Mouse (Mus musculus) CH12.LX (cell line): Measurements from ENCODE around the gene Gm28539. TPM values are rescaled to one million over a fixed set of nuclear protein-coding genes. Genes with fewer than 3 reads are reported as not detected.
A peak's percentile ranks its signal among the peaks of the same experiment; 100 is the strongest.
"Not testable (repeated sequence)": the region's sequence is repeated elsewhere in the genome, so short reads cannot be mapped to it uniquely, and the experiment has no call there.

Experiments used
- DNase-seq: peaks from one replicate; pipeline ENCODE4 v3.0.0-alpha.2; 2013; ENCODE audit errors: extremely low read depth
- H3K27ac ChIP-seq: 2 replicates; pipeline ENCODE4 v1.5.1; 2012; ENCODE audit warnings: low read depth, mild to moderate bottlenecking, control low read depth, moderate library complexity; ENCODE audit not compliant: insufficient read depth
- H3K27me3 ChIP-seq: replicated peaks from 2 replicates; pipeline ENCODE3; 2012; ENCODE audit warnings: inconsistent platforms
- H3K36me3 ChIP-seq, 2 experiments: replicated peaks in 1 of 2; 2 replicates each; pipeline versions ENCODE3 to v1.6.1; 2012; ENCODE audit warnings: inconsistent platforms in 1 of 2, low read length in 1 of 2, mild to moderate bottlenecking in 1 of 2, mixed read lengths in 1 of 2, moderate library complexity in 1 of 2; ENCODE audit not compliant: control insufficient read depth in 1 of 2, insufficient read depth in 1 of 2
- H3K4me1 ChIP-seq, 2 experiments: 2 replicates each; pipeline ENCODE4 v1.6.1; 2012; ENCODE audit warnings: inconsistent platforms in 1 of 2, moderate library complexity in 1 of 2; ENCODE audit not compliant: insufficient read depth in 2 of 2, control insufficient read depth in 1 of 2
- H3K4me2 ChIP-seq: 2 replicates; pipeline ENCODE4 v1.6.1; 2012; ENCODE audit warnings: low read depth, mild to moderate bottlenecking, control low read depth; ENCODE audit not compliant: poor library complexity, insufficient read depth, severe bottlenecking
- H3K4me3 ChIP-seq, 3 experiments: fragments of 150-350 bp in 1 of 3; sonication (generic) in 1 of 3; replicated peaks in 1 of 3; 2 replicates each; pipeline versions ENCODE3 to v1.5.1; 2011 to 2012; ENCODE audit warnings: low read depth in 2 of 3, low read length in 2 of 3, mild to moderate bottlenecking in 2 of 3, moderate library complexity in 2 of 3, control low read depth in 1 of 3, improper control_type of control experiment in 1 of 3, inconsistent platforms in 1 of 3, mixed read lengths in 1 of 3; ENCODE audit not compliant: poor library complexity in 1 of 3
- H3K79me2 ChIP-seq: replicated peaks from 2 replicates; pipeline ENCODE4 v1.6.1; 2012; ENCODE audit warnings: mild to moderate bottlenecking, moderate library complexity; ENCODE audit not compliant: control insufficient read depth, poor library complexity, insufficient read depth, severe bottlenecking; ENCODE audit errors: extremely low read depth
- H3K9ac ChIP-seq: 2 replicates; pipeline ENCODE4 v1.6.1; 2012; ENCODE audit warnings: low read depth, mild to moderate bottlenecking, control low read depth, moderate library complexity; ENCODE audit not compliant: insufficient read depth
- H3K9me3 ChIP-seq: replicated peaks from 2 replicates; pipeline ENCODE3; 2012; ENCODE audit warnings: low read length, inconsistent platforms, mixed read lengths
- ELF1 ChIP-seq: IDR thresholded peaks from 2 replicates; pipeline ENCODE4 v1.6.1; 2014; ENCODE audit warnings: low read depth, mild to moderate bottlenecking, inconsistent platforms, low read length, improper control_type of control experiment
- HCFC1 ChIP-seq: IDR thresholded peaks from 2 replicates; pipeline ENCODE4 v1.6.1; 2012; ENCODE audit warnings: low read depth, mild to moderate bottlenecking, inconsistent platforms, low read length, improper control_type of control experiment
- MAFK ChIP-seq: IDR thresholded peaks from 2 replicates; pipeline ENCODE4 v1.6.1; 2011; ENCODE audit warnings: low read length, improper control_type of control experiment; ENCODE audit not compliant: insufficient replicate concordance
- MXI1 ChIP-seq: IDR thresholded peaks from 2 replicates; pipeline ENCODE4 v1.6.1; 2011; ENCODE audit warnings: mild to moderate bottlenecking, low read depth, low read length, improper control_type of control experiment
- MYC ChIP-seq: IDR thresholded peaks from 2 replicates; pipeline ENCODE4 v1.6.1; 2011; ENCODE audit warnings: low read depth, mild to moderate bottlenecking, improper control_type of control experiment, low read length
- SMC3 ChIP-seq: IDR thresholded peaks from 2 replicates; pipeline ENCODE4 v1.6.1; 2011; ENCODE audit warnings: low read depth, low read length, improper control_type of control experiment
- USF1 ChIP-seq: IDR thresholded peaks from 2 replicates; pipeline ENCODE4 v1.6.1; 2014; ENCODE audit warnings: low read depth, mild to moderate bottlenecking, inconsistent platforms, low read length, improper control_type of control experiment
- USF2 ChIP-seq: conservative IDR thresholded peaks from 2 replicates; pipeline ENCODE4 v1.6.1; 2011; ENCODE audit warnings: low read depth, low read length, improper control_type of control experiment
- ZMIZ1 ChIP-seq: IDR thresholded peaks from 2 replicates; pipeline ENCODE4 v1.6.1; 2012; ENCODE audit warnings: low read depth, mild to moderate bottlenecking, inconsistent platforms, low read length, improper control_type of control experiment
- ZNF384 ChIP-seq: IDR thresholded peaks from 2 replicates; pipeline ENCODE4 v1.6.1; 2012; ENCODE audit warnings: low read depth, low read length, improper control_type of control experiment, inconsistent platforms
- dilution Hi-C: fragments of 300-500 bp; cut with MboI; formaldehyde crosslinking; loops from 2 replicates; pipeline ENCODE4 v1.14.3; 2020; ENCODE audit warnings: low sequenced_read_pairs; ENCODE audit not compliant: extremely low pct_unique_long_range_greater_than_20kb, extremely low pct_ligation_motif_present
- in situ Hi-C: fragments of 300-500 bp; cut with MboI; formaldehyde crosslinking; loops from 3 replicates; pipeline ENCODE4 v1.14.3; 2019; ENCODE audit warnings: low sequenced_read_pairs, low pct_ligation_motif_present, low pct_unique_long_range_greater_than_20kb, mixed read lengths
- polyA plus RNA-seq: library from polyadenylated mRNA; unstranded; fragments of >175 nt; gene quantifications from 2 replicates; pipeline ENCODE4 v1.2.1, GENCODE M21; 2012; ENCODE audit warnings: low read depth; ENCODE audit not compliant: insufficient read length
- total RNA-seq, 2 experiments: library from RNA; depleted of rRNA; stranded (reverse); fragments of 300-350 nt in 1 of 2; fragments of >200 nt in 1 of 2; gene quantifications; 2 replicates each; pipeline ENCODE4 v1.2.3; 2012 to 2014

The Gm28539 gene
- total and polyA plus RNA-seq, 3 experiments = 3.9 to 12.2 TPM; not detected in 1

GRCm38 (mm10) chr16:18860186-18860585 lies 23.8 kb downstream of the Gm28539 start:
- Histone ChIP-seq H3K9ac (no peak overlapping the region), H3K27ac (no peak overlapping the region), H3K4me3 (no peak overlapping the region), H3K4me2 (no peak overlapping the region), H3K36me3 (no peaks in the 10 kb centered on the region), H3K27me3 (no peaks in the 10 kb centered on the region), H3K79me2 (no peaks in the 10 kb centered on the region), H3K9me3 (peaks cover 7% of the 10 kb centered on the region), H3K4me1 (no peaks in the 10 kb centered on the region)
- dilution Hi-C loops = no loop called here
- DNase-seq = no peak
- TF ChIP-seq ZNF384 (no peak), USF1 (no peak), MXI1 (no peak), USF2 (no peak), MAFK (no peak)
- in situ Hi-C loops = no loop called here

GRCm38 (mm10) chr16:18870495-18870894 lies 34.1 kb downstream of the Gm28539 start:
- not testable (repeated sequence) for DNase-seq

GRCm38 (mm10) chr16:18876091-18876441 lies 39.7 kb downstream of the Gm28539 start:
- Histone ChIP-seq H3K4me1 (peaks cover 2 to 42% of the 10 kb centered on the region in 2 experiments; a peak in 3 of 4 replicates), H3K4me2 (peak overlapping the region; percentile 91), H3K27me3 (no peaks in the 10 kb centered on the region), H3K36me3 (peaks cover 32 to 62% of the 10 kb centered on the region in 2 experiments), H3K79me2 (peaks cover 52% of the 10 kb centered on the region), H3K27ac (peak overlapping the region; percentile 23; the same call in 1 of the 2 replicates), H3K9ac (peak overlapping the region; percentile 68), H3K4me3 (peak overlapping the region; percentile 73 to 91 (median 75)), H3K9me3 (no peaks in the 10 kb centered on the region)
- no peak for DNase-seq
- dilution Hi-C loops (no loop called here), in situ Hi-C loops (loop anchor here (10.0 kb wide), 1 partner anchor 209 kb away; no protein-coding TSS in a partner anchor)
- no peak for TF ChIP-seq ZMIZ1
- no peak for TF ChIP-seq SMC3
- TF ChIP-seq MYC = no peak
- TF ChIP-seq ELF1 = no peak
- TF ChIP-seq ZNF384 = no peak
- no peak for TF ChIP-seq HCFC1

More at GRCm38 (mm10) chr16:18870495-18870894, 34.1 kb downstream of the Gm28539 start:
- H3K79me2 ChIP-seq, H3K9me3 ChIP-seq, H3K4me3 ChIP-seq, H3K4me2 ChIP-seq, H3K27me3 ChIP-seq, H3K27ac ChIP-seq, dilution Hi-C loops, H3K9ac ChIP-seq: not testable (repeated sequence)
- Histone ChIP-seq H3K4me1 (peaks cover 0 to 20% of the 10 kb centered on the region in 2 experiments; a peak in 2 of 4 replicates), H3K36me3 (peaks cover 28 to 46% of the 10 kb centered on the region in 2 experiments)
- in situ Hi-C loops = loop anchor here (10.0 kb wide), 1 partner anchor 214 kb away; no protein-coding TSS in a partner anchor
